Mouse (Mus musculus) liver, adult 2 months (tissue): ENCODE data around the gene Nwd2.

Experiments
- CTCF ChIP-seq: fragments of 200-500 bp; IDR thresholded peaks from 2 replicates; pipeline ENCODE4 v1.5.1; 2011; ENCODE audit warnings: low read depth, low read length, control low read depth
- POLR2A ChIP-seq: fragments of 200-500 bp; IDR thresholded peaks from 2 replicates; pipeline ENCODE4 v1.6.1; 2011; ENCODE audit warnings: low read length, control low read depth; ENCODE audit not compliant: insufficient read depth; ENCODE audit errors: extremely low read depth

GRCm38 (mm10) chr5:63819519-63819918 is 170.6 kb downstream of the Nwd2 start:
- TF ChIP-seq POLR2A (no peak), CTCF (no peak)
